Mouse (Mus musculus): Measurements from ENCODE around the gene Lin37.

DNA sequence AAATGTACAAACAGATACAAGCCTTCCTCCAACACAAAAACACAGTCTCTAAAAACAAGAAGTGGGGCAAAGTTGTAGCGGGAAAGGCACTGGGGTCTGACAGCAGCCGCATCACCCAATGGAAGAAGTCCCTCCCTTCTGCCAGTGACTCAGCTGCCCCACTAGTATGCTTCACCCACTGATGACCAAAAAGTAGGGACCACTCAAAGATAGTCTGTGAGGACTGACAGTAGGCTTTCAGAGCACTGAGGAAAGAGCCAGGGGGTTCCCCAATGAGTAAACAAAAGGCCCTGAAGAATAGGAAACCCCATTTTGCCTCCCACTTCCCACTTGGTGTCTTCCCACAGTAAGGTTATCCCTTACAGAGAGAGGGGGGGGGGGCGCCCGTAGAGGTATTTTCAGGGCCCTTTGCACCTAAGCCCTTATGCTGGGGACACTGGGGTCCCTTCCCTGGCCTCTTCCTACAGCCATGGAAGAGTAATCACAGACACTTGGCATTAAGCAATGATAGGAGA lies 34.9 kb upstream of the Lin37 start:
- TF ChIP-seq CTCF (IDR thresholded peaks at IDR 0.05; ENCODE audit: control insufficient read depth, insufficient read depth, low read length) = no peak
- no peak for TF ChIP-seq POLR2A (IDR thresholded peaks at IDR 0.05; ENCODE audit: borderline replicate concordance, control insufficient read depth, low read depth, low read length)
